Mouse (Mus musculus) lung, postnatal 0 days (tissue): ENCODE results near the gene Tbc1d1.
A peak's percentile ranks its signal among the peaks of the same experiment; 100 is the strongest.

ENCODE experiments used
- CTCF ChIP-seq: IDR thresholded peaks from 2 replicates; pipeline ENCODE4 v1.5.1; 2016; ENCODE audit warnings: antibody characterized with exemption, mild to moderate bottlenecking
- EP300 ChIP-seq: IDR thresholded peaks from 2 replicates; pipeline ENCODE4 v1.6.1; 2016; ENCODE audit warnings: antibody characterized with exemption, mild to moderate bottlenecking, control low read depth

DNA sequence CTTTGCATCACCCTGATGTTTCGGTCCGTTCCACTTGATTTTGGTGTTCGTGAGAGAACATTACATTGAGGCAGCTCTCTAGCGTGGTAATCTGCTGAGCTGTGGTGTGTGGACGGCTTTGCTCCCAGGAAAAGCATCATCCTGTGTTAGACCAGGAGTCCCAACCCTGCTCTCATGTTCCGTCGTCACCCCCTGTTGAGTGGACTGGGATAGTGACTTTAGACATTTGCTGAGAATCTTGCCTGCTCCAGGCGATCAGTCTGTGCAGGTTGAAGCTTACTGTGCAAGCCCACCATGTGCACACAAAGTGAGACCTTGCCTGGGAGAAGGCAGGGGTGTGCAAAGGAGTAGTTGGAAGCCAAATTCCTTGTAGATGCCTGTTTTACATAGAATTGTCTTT, 85.8 kb downstream of the Tbc1d1 start:
- 0 out of 2 replicates have a peak, but pooled peaks have one; percentile 6 for TF ChIP-seq CTCF
- TF ChIP-seq EP300: no peak
